Mouse (Mus musculus) intestine, postnatal 0 days (tissue): ENCODE data around the gene Gm4756. TPM values are rescaled to one million over a fixed set of nuclear protein-coding genes. Genes with fewer than 3 reads are reported as not detected.
A peak's percentile ranks its signal among the peaks of the same experiment; 100 is the strongest.

Source experiments
- ATAC-seq: fragments of 200-750 bp; cut with Nextera tagmentation; 2 replicates; pipeline ENCODE4 v1.8.0; 2017; ENCODE audit warnings: mild to moderate bottlenecking, moderate TSS enrichment, moderate library complexity
- H3K27ac ChIP-seq: fragments of 300-500 bp; sonication (generic); 2 replicates; pipeline ENCODE4 v1.5.1; 2014; ENCODE audit warnings: mild to moderate bottlenecking, low read depth, low read length, moderate library complexity
- H3K27me3 ChIP-seq: fragments of 300-500 bp; sonication (generic); replicated peaks from 2 replicates; pipeline ENCODE4 v1.6.1; 2014; ENCODE audit warnings: low read length, mixed read lengths; ENCODE audit not compliant: control insufficient read depth, insufficient read depth
- H3K36me3 ChIP-seq: fragments of 300-500 bp; sonication (generic); 2 replicates; pipeline ENCODE4 v1.6.1; 2014; ENCODE audit warnings: mild to moderate bottlenecking, moderate library complexity; ENCODE audit not compliant: control insufficient read depth, insufficient read depth
- H3K4me1 ChIP-seq: fragments of 300-500 bp; sonication (generic); replicated peaks from 2 replicates; pipeline ENCODE4 v1.6.1; 2014; ENCODE audit warnings: antibody characterized with exemption, low read length, mixed read lengths; ENCODE audit not compliant: control insufficient read depth, insufficient read depth
- H3K4me2 ChIP-seq: fragments of 300-500 bp; sonication (generic); replicated peaks from 2 replicates; pipeline ENCODE4 v1.6.1; 2014; ENCODE audit warnings: low read depth, mild to moderate bottlenecking, moderate library complexity
- H3K4me3 ChIP-seq: fragments of 300-500 bp; sonication (generic); 2 replicates; pipeline ENCODE4 v1.5.1; 2014; ENCODE audit warnings: low read depth, low read length
- H3K9ac ChIP-seq: fragments of 300-500 bp; sonication (generic); 2 replicates; pipeline ENCODE4 v1.6.1; 2014; ENCODE audit warnings: mild to moderate bottlenecking, low read depth, low read length
- H3K9me3 ChIP-seq: fragments of 300-500 bp; sonication (generic); 2 replicates; pipeline ENCODE4 v1.6.1; 2016; ENCODE audit warnings: mixed run types; ENCODE audit not compliant: control insufficient read depth
- CTCF ChIP-seq: sonication (generic); IDR thresholded peaks from 2 replicates; pipeline ENCODE4 v1.5.1; 2016; ENCODE audit warnings: low read depth, mild to moderate bottlenecking, control low read depth, antibody characterized with exemption, moderate library complexity
- WGBS: fragments of 180-500 bp; shearing (Covaris S2); extraction: QIAGEN DNeasy Blood & Tissue Kit; methylation state at CpG from one replicate; pipeline ENCODE4 v1.1.7; 2014; 5-methylcytosine and 5-hydroxymethylcytosine counted together
- polyA plus RNA-seq: library from polyadenylated mRNA; unstranded; fragments of >200 nt; fragmentation: Nextera tagmentation; extraction: Ambion mirVana; gene quantifications from 2 replicates; pipeline ENCODE4 v1.2.1, GENCODE M21; 2015

Gene Gm4756
- polyA plus RNA-seq, 1 experiment from 2014 or later, result not detected

DNA sequence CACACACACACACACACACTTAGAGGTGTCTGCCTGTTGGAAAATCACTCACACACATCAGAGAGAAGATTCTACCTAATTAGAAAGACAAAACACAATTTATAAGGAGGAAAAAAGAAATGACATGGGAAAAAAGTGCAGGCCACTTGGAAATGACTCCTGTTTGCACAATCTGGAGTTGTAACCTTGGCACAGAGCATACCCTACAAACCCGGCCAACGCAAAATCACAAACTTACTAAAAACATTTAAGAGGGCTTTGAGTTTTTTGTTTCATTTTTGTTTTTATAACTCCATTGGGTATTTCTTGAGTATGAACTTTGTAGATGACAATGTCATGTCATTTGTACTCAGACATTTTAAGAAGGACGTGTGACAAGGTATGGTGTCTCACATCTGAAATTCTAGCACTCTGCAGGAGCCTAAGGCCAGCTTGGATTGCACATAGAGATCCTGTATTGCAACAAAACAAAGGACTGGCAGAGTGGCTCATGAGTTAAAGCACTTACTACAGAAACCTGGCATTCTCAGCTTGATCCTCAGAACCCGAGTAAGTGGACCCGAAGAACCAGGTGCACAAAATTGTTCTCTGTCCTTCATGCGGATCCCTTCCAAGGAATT is 22.2 kb upstream of the Gm4756 start:
- Histone ChIP-seq H3K4me1 (no peaks in the 10 kb centered on the region), H3K4me3 (no peak overlapping the region), H3K9ac (no peak overlapping the region), H3K27ac (no peak overlapping the region), H3K9me3 (no peaks in the 10 kb centered on the region), H3K36me3 (no peaks in the 10 kb centered on the region), H3K27me3 (no peaks in the 10 kb centered on the region), H3K4me2 (no peak overlapping the region)
- ATAC-seq, result no peak
- 92% methylated on average over 6 of the region's 6 CpGs for whole genome bisulfite sequencing
- TF ChIP-seq CTCF, result no peak

- H3K9ac ChIP-seq, result no peak overlapping the region
- H3K4me1 ChIP-seq, result no peaks in the 10 kb centered on the region
- H3K4me2 ChIP-seq, result no peak overlapping the region
- H3K9me3 ChIP-seq, result no peaks in the 10 kb centered on the region
- H3K27me3 ChIP-seq, result no peaks in the 10 kb centered on the region
- H3K4me3 ChIP-seq, result no peak overlapping the region
- no peak overlapping the region for H3K27ac ChIP-seq
- ATAC-seq, result no peak
- no peak for TF ChIP-seq CTCF
- no peaks in the 10 kb centered on the region for H3K36me3 ChIP-seq
- whole genome bisulfite sequencing, result 80% methylated on average over 8 of the region's 8 CpGs
Observed at GRCm38 (mm10) chr12:72670921-72671320, 21.5 kb upstream of the Gm4756 start.

- Histone ChIP-seq H3K27me3 (no peaks in the 10 kb centered on the region), H3K9me3 (no peaks in the 10 kb centered on the region), H3K4me3 (no peak overlapping the region), H3K27ac (no peak overlapping the region), H3K4me1 (no peaks in the 10 kb centered on the region), H3K36me3 (no peaks in the 10 kb centered on the region), H3K9ac (no peak overlapping the region), H3K4me2 (no peak overlapping the region)
- no peak for TF ChIP-seq CTCF
- 45% methylated on average over 10 of the region's 10 CpGs for whole genome bisulfite sequencing
- ATAC-seq, result no peak
Observed at GRCm38 (mm10) chr12:72667868-72668469, 18.5 kb upstream of the Gm4756 start.

GRCm38 (mm10) chr12:72666015-72666414 is 16.6 kb upstream of the Gm4756 start:
- Histone ChIP-seq H3K9me3 (no peaks in the 10 kb centered on the region), H3K9ac (no peak overlapping the region), H3K36me3 (no peaks in the 10 kb centered on the region), H3K4me1 (no peaks in the 10 kb centered on the region), H3K4me2 (no peak overlapping the region), H3K27ac (no peak overlapping the region), H3K27me3 (no peaks in the 10 kb centered on the region), H3K4me3 (no peak overlapping the region)
- WGBS, result 84% methylated on average over 5 of the region's 5 CpGs
- no peak for ATAC-seq
- TF ChIP-seq CTCF, result no peak

GRCm38 (mm10) chr12:72664735-72665337 is 15.4 kb upstream of the Gm4756 start, which contains the start of gene Dhrs7:
Gene Dhrs7 (minus strand): TSS chr12:72664909.
- Histone ChIP-seq H3K9me3 (no peaks in the 10 kb centered on the region), H3K4me1 (no peaks in the 10 kb centered on the region), H3K4me3 (peak within 1 kb of the TSS; percentile 55), H3K36me3 (no peaks in the 10 kb centered on the region), H3K4me2 (peak within 1 kb of the TSS; percentile 77), H3K27ac (peak within 1 kb of the TSS; percentile 79), H3K9ac (peak within 1 kb of the TSS; percentile 50), H3K27me3 (no peaks in the 10 kb centered on the region)
- peak; percentile 76 for TF ChIP-seq CTCF
- whole genome bisulfite sequencing, result under 1% methylated on average over 33 of the region's 33 CpGs
- ATAC-seq, result peak; percentile 91

DNA sequence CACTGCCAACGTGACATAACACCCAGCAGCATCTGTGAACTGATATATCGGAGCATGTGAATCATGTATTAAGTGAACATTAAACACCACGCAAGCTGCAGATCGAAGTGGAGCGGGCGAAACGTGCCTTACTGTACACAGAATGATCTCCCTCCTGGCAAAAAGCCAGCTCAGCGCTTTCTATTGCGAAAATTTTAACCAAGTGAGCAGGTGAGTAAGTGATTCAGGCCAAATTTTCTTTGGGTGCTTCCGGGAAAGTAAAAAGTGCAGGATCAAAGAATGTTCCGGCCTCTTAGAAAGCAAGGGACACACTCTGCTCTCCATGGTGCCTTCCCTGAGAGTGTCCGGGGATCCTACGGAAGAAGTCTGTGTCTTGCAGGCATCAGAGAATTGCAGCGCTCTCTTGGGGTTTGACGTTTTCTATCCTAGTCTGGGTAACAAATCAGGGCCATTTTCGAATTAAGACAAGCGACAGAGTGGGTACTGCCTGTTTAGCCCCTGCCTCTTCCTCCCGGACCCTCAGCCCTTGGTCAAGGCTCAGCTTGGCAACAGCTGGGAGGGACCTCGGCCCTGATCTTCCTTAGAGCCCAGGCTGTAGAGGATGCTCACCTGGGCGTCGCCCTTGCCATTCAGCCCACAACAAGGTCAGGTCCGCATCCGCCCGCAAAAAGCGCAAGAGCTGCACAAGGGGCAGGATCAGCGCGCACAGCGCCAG is 14.7 kb upstream of the Gm4756 start:
- Histone ChIP-seq H3K4me1 (no peaks in the 10 kb centered on the region), H3K9me3 (no peaks in the 10 kb centered on the region), H3K9ac (peak overlapping the region; percentile 50), H3K4me2 (peak overlapping the region; percentile 77), H3K27ac (peak overlapping the region; percentile 79), H3K36me3 (no peaks in the 10 kb centered on the region), H3K27me3 (no peaks in the 10 kb centered on the region), H3K4me3 (peak overlapping the region; percentile 55)
- under 1% methylated on average over 28 of the region's 28 CpGs for WGBS
- peak; percentile 39 for ATAC-seq
- no peak for TF ChIP-seq CTCF
